Mouse (Mus musculus) right cerebral cortex, adult 18-20 months (tissue): ENCODE measurements at regions not wholly inside any gene's neighbourhood (a gene's known extent, or its start where the extent isn't known, plus 50 kb on each side); places are given as distances from the start of the nearest gene placed in this dataset.

Experiments
- DNase-seq: peaks from one replicate; pipeline ENCODE4 v3.0.0; 2022; ENCODE audit warnings: mixed read lengths

- no peak for DNase-seq
These were observed 84.0 kb upstream of the Arrdc3 start for GRCm38 (mm10) chr13:80798863-80799817.

- peak; percentile 8 for DNase-seq
These were observed 77.0 kb upstream of the Arrdc3 start for GRCm38 (mm10) chr13:80806172-80806571.

GRCm38 (mm10) chr13:80827037-80827471 lies 56.1 kb upstream of the Arrdc3 start:
- peak; percentile 49 for DNase-seq
